Mouse (Mus musculus): ENCODE measurements at regions not wholly inside any gene's neighbourhood (a gene's known extent, or its start where the extent isn't known, plus 50 kb on each side); places are given as distances from the start of the nearest gene placed in this dataset.

DNA sequence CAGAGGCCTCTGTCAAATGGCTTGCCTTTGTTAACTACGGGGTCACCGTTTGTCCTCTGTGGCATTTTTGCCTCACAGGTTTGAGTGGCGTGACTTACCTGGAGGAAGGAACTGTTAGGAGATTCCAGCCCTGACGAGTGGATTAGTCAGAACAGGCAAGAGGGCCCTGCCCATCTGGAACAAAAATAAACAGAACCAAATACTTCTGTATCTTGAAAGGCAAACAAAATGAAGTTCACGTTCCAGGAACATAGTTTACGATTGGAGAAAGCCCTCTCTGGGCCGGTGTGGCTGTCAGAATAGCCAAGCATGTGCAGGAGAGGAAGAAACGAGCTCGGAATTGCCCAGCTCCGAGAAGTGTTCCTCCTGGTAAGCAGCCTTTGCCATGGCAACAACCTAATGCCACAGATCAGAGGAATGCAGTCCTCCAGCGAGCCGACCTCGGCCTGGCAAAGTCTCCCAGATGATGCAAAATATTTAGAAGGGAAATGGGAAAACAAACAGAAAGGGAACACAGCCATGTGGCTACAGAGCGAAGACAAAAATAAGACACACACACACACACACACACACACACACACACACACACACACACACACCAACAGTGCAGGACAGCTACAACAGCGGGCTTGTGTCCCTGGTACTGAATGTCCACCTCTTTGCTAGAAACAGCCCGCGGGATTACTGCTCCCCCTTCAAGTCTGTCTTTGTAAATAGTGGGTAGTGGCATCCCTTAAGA is 106.5 kb downstream of the Tes start:
- no peak for TF ChIP-seq CTCF (IDR thresholded peaks at IDR 0.05; ENCODE audit: control insufficient read depth, insufficient read depth, insufficient read length)
- no peak for TF ChIP-seq USF1 (IDR thresholded peaks at IDR 0.05; ENCODE audit: low read depth)
- no peak for TF ChIP-seq FOSL1 (IDR thresholded peaks at IDR 0.05; ENCODE audit: insufficient read depth, low read length, poor library complexity, severe bottlenecking)
- peak; percentile 38 for TF ChIP-seq MAX (IDR thresholded peaks at IDR 0.05)

Data from C2C12 (cell line).